Mouse (Mus musculus) kidney, embryonic 16.5 days (tissue): ENCODE data around the gene Jup. TPM values are rescaled to one million over a fixed set of nuclear protein-coding genes. Genes with fewer than 3 reads are reported as not detected.
"Not testable (repeated sequence)": the region's sequence is repeated elsewhere in the genome, so short reads cannot be mapped to it uniquely, and the experiment has no call there.

Source experiments
- ATAC-seq: fragments of 200-750 bp; cut with Nextera tagmentation; 2 replicates; pipeline ENCODE4 v1.8.0; 2017; ENCODE audit warnings: moderate TSS enrichment; ENCODE audit not compliant: low FRiP score, low TSS enrichment
- H3K27ac ChIP-seq: fragments of 300-500 bp; sonication (generic); 2 replicates; pipeline ENCODE4 v1.5.1; 2014; ENCODE audit warnings: low read length
- H3K27me3 ChIP-seq: fragments of 300-500 bp; sonication (generic); 2 replicates; pipeline ENCODE4 v1.6.1; 2014; ENCODE audit warnings: low read length, control low read depth, mixed read lengths; ENCODE audit not compliant: insufficient read depth
- H3K36me3 ChIP-seq: fragments of 300-500 bp; sonication (generic); 2 replicates; pipeline ENCODE4 v1.6.1; 2014; ENCODE audit warnings: low read length, control low read depth, mixed read lengths; ENCODE audit not compliant: insufficient read depth
- H3K4me1 ChIP-seq: fragments of 300-500 bp; sonication (generic); 2 replicates; pipeline ENCODE4 v1.6.1; 2014; ENCODE audit warnings: low read length, control low read depth, mixed read lengths; ENCODE audit not compliant: insufficient read depth
- H3K4me2 ChIP-seq: fragments of 300-500 bp; sonication (generic); replicated peaks from 2 replicates; pipeline ENCODE4 v1.6.1; 2014; ENCODE audit warnings: low read depth, low read length
- H3K4me3 ChIP-seq: fragments of 300-500 bp; sonication (generic); 2 replicates; pipeline ENCODE4 v1.5.1; 2014; ENCODE audit warnings: mild to moderate bottlenecking, low read length
- H3K9ac ChIP-seq: fragments of 300-500 bp; sonication (generic); replicated peaks from 2 replicates; pipeline ENCODE4 v1.6.1; 2014; ENCODE audit warnings: low read length
- H3K9me3 ChIP-seq: fragments of 300-500 bp; sonication (generic); 2 replicates; pipeline ENCODE4 v1.6.1; 2016; ENCODE audit warnings: low read length, control low read depth
- WGBS: fragments of 180-500 bp; shearing (Covaris S2); extraction: QIAGEN DNeasy Blood & Tissue Kit; methylation state at CpG from one replicate; pipeline ENCODE4 v1.1.7; 2014; 5-methylcytosine and 5-hydroxymethylcytosine counted together
- microRNA-seq: library from miRNA; unstranded; fragments of <30 nt; microRNA quantifications from one replicate; pipeline ENCODE4, GENCODE M21; 2016
- polyA plus RNA-seq: library from polyadenylated mRNA; unstranded; fragments of >200 nt; fragmentation: Nextera tagmentation; extraction: Ambion mirVana; gene quantifications from 2 replicates; pipeline ENCODE4 v1.2.1, GENCODE M21; 2015

Gene Jup
- polyA plus RNA-seq, 1 experiment from 2014 or later: 153 TPM

- Histone ChIP-seq H3K4me1 (peaks cover 10% of the 10 kb centered on the region; the same call in 1 of the 2 replicates), H3K4me3 (no peak overlapping the region), H3K27ac (no peak overlapping the region), H3K27me3 (no peaks in the 10 kb centered on the region), H3K9ac (no peak overlapping the region), H3K36me3 (peaks cover 18% of the 10 kb centered on the region), H3K9me3 (no peaks in the 10 kb centered on the region), H3K4me2 (no peak overlapping the region)
- ATAC-seq: no peak
- WGBS: 70% methylated on average over 3 of the region's 3 CpGs
Measured at GRCm38 (mm10) chr11:100322591-100323258, 74.8 kb downstream of the Jup start.

- H3K27me3 ChIP-seq, H3K9me3 ChIP-seq, H3K4me2 ChIP-seq, ATAC-seq, H3K4me3 ChIP-seq, H3K27ac ChIP-seq, H3K9ac ChIP-seq: not testable (repeated sequence)
- WGBS: 81% methylated on average over 7 of the region's 7 CpGs
- peaks cover 10% of the 10 kb centered on the region; the same call in 1 of the 2 replicates for H3K4me1 ChIP-seq
- H3K36me3 ChIP-seq: peaks cover 18% of the 10 kb centered on the region
Measured at GRCm38 (mm10) chr11:100321479-100322305, 75.9 kb downstream of the Jup start.

- H3K36me3 ChIP-seq: peaks cover 18% of the 10 kb centered on the region
- H3K4me1 ChIP-seq: peaks cover 10% of the 10 kb centered on the region; the same call in 1 of the 2 replicates
- WGBS: 16% methylated on average over 11 of the region's 11 CpGs
- peak overlapping the region; percentile 99 for H3K27ac ChIP-seq
- H3K4me3 ChIP-seq: peak overlapping the region; percentile 84
- H3K9ac ChIP-seq: peak overlapping the region; percentile 99
- not testable (repeated sequence) for H3K9me3 ChIP-seq, H3K27me3 ChIP-seq, ATAC-seq
- H3K4me2 ChIP-seq: peak overlapping the region; percentile 85
Measured at GRCm38 (mm10) chr11:100320701-100321410, 76.7 kb downstream of the Jup start.

- peaks cover 18% of the 10 kb centered on the region for H3K36me3 ChIP-seq
Measured at GRCm38 (mm10) chr11:100320172-100320630, 77.4 kb downstream of the Jup start.

GRCm38 (mm10) chr11:100319492-100320171 lies 77.9 kb downstream of the Jup start, which contains the start of gene Eif1:
Eif1 (plus strand) TSS chr11:100319885.
- Histone ChIP-seq H3K4me3 (peak within 1 kb of the TSS; percentile 84), H3K36me3 (peaks cover 18% of the 10 kb centered on the region), H3K27ac (peak within 1 kb of the TSS; percentile 99), H3K27me3 (no peaks in the 10 kb centered on the region), H3K4me1 (peaks cover 10% of the 10 kb centered on the region; the same call in 1 of the 2 replicates), H3K4me2 (peak within 1 kb of the TSS; percentile 85), H3K9me3 (no peaks in the 10 kb centered on the region), H3K9ac (peak within 1 kb of the TSS; percentile 99)
- 1% methylated on average over 52 of the region's 58 CpGs for WGBS
- ATAC-seq: peak; percentile 92

More at GRCm38 (mm10) chr11:100320172-100320630, 77.4 kb downstream of the Jup start:
- WGBS: under 1% methylated on average over 34 of the region's 40 CpGs
- Histone ChIP-seq H3K9me3 (no peaks in the 10 kb centered on the region), H3K27me3 (no peaks in the 10 kb centered on the region), H3K4me3 (peak overlapping the region; percentile 84), H3K4me1 (peaks cover 10% of the 10 kb centered on the region; the same call in 1 of the 2 replicates), H3K9ac (peak overlapping the region; percentile 99), H3K4me2 (peak overlapping the region; percentile 85), H3K27ac (peak overlapping the region; percentile 99)
- ATAC-seq: peak; percentile 87

Small RNA genes lying within 50 kb of the gene (microRNA-seq; reads per million reads assigned to microRNA genes)
- not detected for gene Gm27374

Other genes with a start within 250 kb of the Jup start
- 96.4 and 105 TPM in 2 replicates for gene Krt19, start 249.1 kb downstream of the Jup start, polyA plus RNA-seq
- gene Krt9, start 204.5 kb downstream of the Jup start, polyA plus RNA-seq: not detected in 2 replicates
- gene Krt14, start 190.2 kb downstream of the Jup start, polyA plus RNA-seq: 0.90 and 1.7 TPM in 2 replicates
- gene Krt16, start 148.9 kb downstream of the Jup start, polyA plus RNA-seq: not detected in 2 replicates
- 0.30 and 0.32 TPM in 2 replicates for gene Krt17, start 136.7 kb downstream of the Jup start, polyA plus RNA-seq
- gene Krt42, start 127.9 kb downstream of the Jup start, polyA plus RNA-seq: not detected in 2 replicates
- gene Eif1, start 77.9 kb downstream of the Jup start, polyA plus RNA-seq: 1,403 and 1,568 TPM in 2 replicates
- not detected in 2 replicates for gene Gast, start 63.4 kb downstream of the Jup start, polyA plus RNA-seq
- 15.5 and 18.6 TPM in 2 replicates for gene Hap1, start 41.6 kb downstream of the Jup start, polyA plus RNA-seq
- gene P3h4, start 17.1 kb upstream of the Jup start, polyA plus RNA-seq: 63.1 and 69.1 TPM in 2 replicates
- gene Fkbp10, start 17.9 kb upstream of the Jup start, polyA plus RNA-seq: 157 and 159 TPM in 2 replicates
- 126 and 131 TPM in 2 replicates for gene Nt5c3b, start 44.0 kb upstream of the Jup start, polyA plus RNA-seq
- 0.40 and 0.44 TPM in 2 replicates for gene Klhl10, start 44.2 kb upstream of the Jup start, polyA plus RNA-seq
- 8.4 and 10.1 TPM in 2 replicates for gene Klhl11, start 75.0 kb upstream of the Jup start, polyA plus RNA-seq
- 173 and 179 TPM in 2 replicates for gene Acly, start 130.2 kb upstream of the Jup start, polyA plus RNA-seq
- 1.0 and 1.1 TPM in 2 replicates for gene Ttc25, start 147.8 kb upstream of the Jup start, polyA plus RNA-seq
- gene Cnp, start 177.1 kb upstream of the Jup start, polyA plus RNA-seq: 30.1 and 33.6 TPM in 2 replicates
- gene Nkiras2, start 221.5 kb upstream of the Jup start, polyA plus RNA-seq: 72.8 and 74.8 TPM in 2 replicates
- gene Dnajc7, start 222.4 kb upstream of the Jup start, polyA plus RNA-seq: 235 and 267 TPM in 2 replicates